Mouse (Mus musculus): ENCODE measurements around the gene Gm49354.

DNA sequence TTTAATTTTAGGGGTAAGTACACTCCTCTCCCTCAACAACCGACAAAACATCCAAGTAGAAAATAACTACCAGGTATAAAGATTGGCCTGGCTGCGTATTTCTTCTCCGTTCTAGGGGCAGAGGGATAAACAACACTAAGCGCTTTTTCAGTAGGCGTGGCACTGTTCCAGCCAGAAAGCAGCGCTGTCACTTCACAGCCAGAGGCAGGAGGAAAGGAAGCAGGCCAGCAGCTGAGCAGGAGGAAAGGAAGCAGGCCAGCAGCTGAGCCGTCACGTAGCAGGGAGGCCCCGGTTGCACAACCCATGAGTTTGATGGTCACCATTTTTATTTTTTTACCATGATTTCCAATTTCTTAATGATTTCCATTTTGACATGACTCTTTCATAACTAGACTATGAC lies 10.8 kb downstream of the Gm49354 start:
- TF ChIP-seq CTCF (IDR thresholded peaks at IDR 0.05; ENCODE audit: borderline replicate concordance, extremely low read depth, insufficient read depth, insufficient read length) (no peak), POLR2A (IDR thresholded peaks at IDR 0.05; ENCODE audit: borderline replicate concordance, extremely low read depth, insufficient read depth, insufficient read length, poor library complexity, severe bottlenecking) (no peak)

Data from brain, embryonic 14.5 days (tissue).